Mouse (Mus musculus): ENCODE results near the gene Lgr5. TPM values are rescaled to one million over a fixed set of nuclear protein-coding genes. Genes with fewer than 3 reads are reported as not detected.
A peak's percentile ranks its signal among the peaks of the same experiment; 100 is the strongest.

The Lgr5 gene
- polyA plus RNA-seq, 1 experiment from 2014 or later = 3.9 TPM

DNA sequence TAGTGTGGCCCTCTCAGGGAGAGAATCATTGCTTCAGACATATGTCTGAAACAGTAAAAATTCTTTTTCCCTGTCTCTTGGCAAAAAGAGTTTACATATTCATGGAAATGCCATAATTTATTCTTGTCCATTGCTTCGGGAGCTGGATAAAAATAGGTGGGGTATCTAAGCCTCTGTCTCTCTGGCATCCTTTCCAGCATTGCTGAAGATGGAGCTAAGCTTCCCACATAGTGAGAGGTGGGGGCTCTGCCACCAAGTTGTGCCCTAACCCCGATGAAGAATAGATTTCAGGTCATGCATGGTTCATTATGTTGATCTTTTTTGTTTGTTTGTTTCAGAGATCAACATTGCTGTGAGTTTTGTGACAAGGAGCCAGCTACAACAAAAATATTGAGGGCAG, 102.0 kb downstream of the Lgr5 start:
- no peaks in the 10 kb centered on the region for H3K27me3 ChIP-seq (replicated peaks)
- no peak overlapping the region for H3K9ac ChIP-seq
- no peaks in the 10 kb centered on the region for H3K36me3 ChIP-seq
- WGBS (ENCODE audit: insufficient replicate concordance) = 48% methylated on average over 2 of the region's 2 CpGs
- H3K4me1 ChIP-seq = no peaks in the 10 kb centered on the region
- H3K4me2 ChIP-seq = no peak overlapping the region
- H3K9me3 ChIP-seq (replicated peaks) = no peaks in the 10 kb centered on the region
- ATAC-seq = no peak
- H3K4me3 ChIP-seq = no peak overlapping the region
- H3K27ac ChIP-seq = no peak overlapping the region

DNA sequence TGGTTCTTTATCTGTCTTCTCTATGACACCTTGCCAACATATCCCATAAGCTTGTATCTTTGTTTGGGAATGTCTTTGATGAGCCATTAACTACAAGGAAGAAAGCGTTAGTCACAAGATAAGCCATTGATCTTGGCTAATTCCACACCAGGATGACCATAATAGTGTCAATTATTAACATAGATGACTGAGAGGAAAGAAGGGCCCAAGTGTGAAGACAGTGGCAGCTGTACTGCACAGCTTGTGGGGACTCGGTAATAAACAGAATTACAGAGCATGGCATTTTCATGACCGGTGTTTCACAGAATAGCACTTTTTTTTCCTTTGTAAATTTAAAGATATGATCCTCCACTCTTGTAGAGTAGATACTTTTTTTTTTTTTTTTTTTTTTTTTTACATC, 102.9 kb downstream of the Lgr5 start:
- H3K9me3 ChIP-seq (replicated peaks) = no peaks in the 10 kb centered on the region
- H3K4me3 ChIP-seq = no peak overlapping the region
- WGBS (ENCODE audit: insufficient replicate concordance) = 74% methylated on average over 3 of the region's 3 CpGs
- H3K36me3 ChIP-seq = no peaks in the 10 kb centered on the region
- H3K27ac ChIP-seq = no peak overlapping the region
- no peak for ATAC-seq
- no peak overlapping the region for H3K4me2 ChIP-seq
- no peaks in the 10 kb centered on the region for H3K27me3 ChIP-seq (replicated peaks)
- no peak overlapping the region for H3K9ac ChIP-seq
- H3K4me1 ChIP-seq = no peaks in the 10 kb centered on the region

DNA sequence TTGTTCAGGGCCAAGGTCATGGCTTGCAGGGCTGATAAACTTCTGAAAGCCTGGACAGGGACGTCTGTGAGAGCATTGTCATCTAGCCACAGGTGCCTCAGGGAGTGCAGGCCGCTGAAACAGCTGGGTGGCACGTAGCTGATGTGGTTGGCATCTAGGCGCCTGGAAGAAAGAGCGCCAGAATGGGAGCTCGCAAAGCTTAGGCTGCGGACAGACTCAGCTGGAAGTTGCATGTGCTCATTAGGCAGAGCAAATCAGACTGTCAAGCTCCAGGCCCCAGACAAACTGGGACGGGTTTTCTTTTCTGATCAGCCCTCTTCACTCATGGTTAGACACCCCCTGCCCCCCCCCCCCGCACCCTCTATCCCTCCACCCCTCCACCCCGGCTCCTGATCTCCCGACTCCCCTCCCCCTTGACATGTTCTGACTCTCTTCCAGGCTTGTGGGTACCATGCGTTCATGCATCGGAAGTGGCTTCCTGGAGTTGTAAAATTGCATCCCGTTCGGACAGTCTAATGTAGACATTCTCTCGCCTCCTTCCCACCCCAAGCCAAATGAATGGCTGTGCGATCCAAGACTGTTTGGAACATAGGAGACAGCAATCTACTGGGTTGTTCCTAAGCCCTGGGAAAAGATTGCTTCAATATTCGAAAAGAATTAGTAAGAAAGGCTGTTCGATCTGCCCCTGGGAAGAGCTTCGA, 109.0 kb downstream of the Lgr5 start:
- peak overlapping the region; percentile 37 for H3K4me2 ChIP-seq
- 0 out of 2 replicates have a peak, but pooled peaks cover 9% of the 10 kb centered on the region for H3K4me1 ChIP-seq
- 0 out of 2 replicates have a peak, but pooled peaks have one; percentile 32 for ATAC-seq
- H3K27me3 ChIP-seq (replicated peaks) = no peaks in the 10 kb centered on the region
- H3K36me3 ChIP-seq = no peaks in the 10 kb centered on the region
- H3K27ac ChIP-seq = no peak overlapping the region
- WGBS (ENCODE audit: insufficient replicate concordance) = 41% methylated on average over 20 of the region's 20 CpGs
- no peak overlapping the region for H3K4me3 ChIP-seq
- H3K9me3 ChIP-seq (replicated peaks) = no peaks in the 10 kb centered on the region
- H3K9ac ChIP-seq = no peak overlapping the region

DNA sequence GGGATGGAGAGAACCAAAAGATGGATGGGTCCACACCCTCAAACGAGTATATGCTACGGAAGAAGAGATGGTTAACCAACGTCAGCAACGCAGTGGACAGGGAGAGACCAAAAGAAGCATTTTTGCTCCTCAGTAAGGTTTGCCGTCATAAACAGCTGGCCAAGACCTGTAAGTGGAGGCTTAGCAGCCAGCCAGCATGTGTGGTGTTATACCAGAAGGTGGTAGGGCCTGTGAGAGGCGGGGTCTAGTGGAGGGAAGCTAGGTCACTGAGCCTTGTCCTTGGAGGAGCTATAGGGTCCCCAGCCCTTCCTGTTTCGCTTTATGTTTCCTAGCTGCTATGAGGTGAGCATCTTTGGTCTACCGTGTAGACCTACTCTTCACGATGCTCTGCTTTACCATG, 111.1 kb downstream of the Lgr5 start:
- Histone ChIP-seq H3K4me1 (0 out of 2 replicates have a peak, but pooled peaks cover 9% of the 10 kb centered on the region), H3K27me3 (replicated peaks) (no peaks in the 10 kb centered on the region), H3K36me3 (no peaks in the 10 kb centered on the region), H3K9me3 (replicated peaks) (no peaks in the 10 kb centered on the region), H3K4me3 (no peak overlapping the region), H3K27ac (no peak overlapping the region), H3K4me2 (no peak overlapping the region), H3K9ac (no peak overlapping the region)
- no peak for ATAC-seq
- WGBS (ENCODE audit: insufficient replicate concordance) = 73% methylated on average over 9 of the region's 9 CpGs

DNA sequence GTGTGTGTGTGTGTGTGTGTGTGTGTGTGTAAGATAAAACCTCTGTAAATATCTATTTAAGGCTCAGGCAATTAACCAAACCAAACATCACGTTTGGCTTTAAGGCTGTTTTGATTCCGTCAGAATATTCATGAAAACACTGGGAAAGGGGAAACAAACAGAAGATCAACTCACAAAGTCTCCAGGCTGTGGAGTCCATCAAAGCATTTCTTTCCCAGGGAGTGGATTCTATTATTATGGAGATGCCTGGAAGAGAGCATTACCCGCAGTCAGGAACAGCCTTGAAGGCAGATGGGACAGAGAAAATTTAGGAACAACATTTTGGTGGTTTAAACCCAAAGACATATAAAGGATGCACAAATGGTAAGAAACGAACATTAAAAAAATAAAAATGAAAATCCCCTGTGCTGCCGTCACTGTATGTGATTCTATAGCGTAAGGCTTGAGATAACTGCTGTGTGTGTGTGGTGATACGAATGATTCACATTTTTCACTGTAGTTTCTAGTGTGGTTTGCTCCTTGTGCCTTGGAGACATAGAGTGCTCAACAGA, 112.5 kb downstream of the Lgr5 start:
- Histone ChIP-seq H3K27ac (no peak overlapping the region), H3K4me1 (0 out of 2 replicates have a peak, but pooled peaks cover 9% of the 10 kb centered on the region), H3K27me3 (replicated peaks) (no peaks in the 10 kb centered on the region), H3K4me2 (no peak overlapping the region), H3K9ac (no peak overlapping the region), H3K4me3 (no peak overlapping the region), H3K9me3 (replicated peaks) (no peaks in the 10 kb centered on the region), H3K36me3 (no peaks in the 10 kb centered on the region)
- ATAC-seq = no peak
- WGBS (ENCODE audit: insufficient replicate concordance) = 63% methylated on average over 7 of the region's 7 CpGs

DNA sequence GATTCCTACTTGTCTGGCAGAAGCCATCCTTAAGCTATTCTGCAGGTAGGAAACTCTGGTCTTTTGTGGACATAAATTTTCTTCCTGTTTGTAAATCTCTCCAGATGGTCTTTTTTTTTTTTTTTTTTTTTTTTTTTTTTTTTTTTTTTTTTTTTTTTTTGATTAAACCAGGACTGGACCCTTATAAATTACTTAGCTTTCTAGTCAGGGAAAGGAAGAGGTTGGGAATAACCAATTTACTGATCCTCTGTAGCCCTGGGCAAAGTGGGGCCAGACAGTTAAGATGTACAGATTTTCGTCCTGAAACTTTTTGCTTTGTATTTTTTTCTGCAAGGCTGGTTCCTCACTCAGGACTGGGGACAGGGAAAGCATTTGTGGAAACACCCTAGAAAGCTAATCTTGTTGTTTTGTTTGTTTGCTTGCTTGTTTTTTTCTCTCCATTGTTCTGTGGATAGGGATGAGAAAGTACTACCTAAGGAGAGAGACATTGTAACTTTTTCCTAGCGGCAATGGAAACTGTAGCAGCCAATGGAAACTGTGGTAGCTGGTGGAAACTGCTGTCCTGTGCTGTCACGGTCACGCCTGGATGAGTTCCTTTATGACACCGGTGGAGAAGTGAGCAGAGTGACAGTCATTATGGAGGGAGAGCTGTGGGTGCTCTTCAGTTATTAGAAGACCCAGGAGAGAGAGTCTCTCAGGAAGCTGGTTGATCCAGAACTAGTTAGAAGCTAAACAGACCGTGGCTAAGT, 114.2 kb downstream of the Lgr5 start:
- Histone ChIP-seq H3K9ac (no peak overlapping the region), H3K4me2 (no peak overlapping the region), H3K4me1 (0 out of 2 replicates have a peak, but pooled peaks cover 3% of the 10 kb centered on the region), H3K36me3 (no peaks in the 10 kb centered on the region), H3K4me3 (no peak overlapping the region), H3K27ac (no peak overlapping the region), H3K9me3 (replicated peaks) (no peaks in the 10 kb centered on the region), H3K27me3 (replicated peaks) (no peaks in the 10 kb centered on the region)
- WGBS (ENCODE audit: insufficient replicate concordance) = 63% methylated on average over 6 of the region's 6 CpGs
- no peak for ATAC-seq

DNA sequence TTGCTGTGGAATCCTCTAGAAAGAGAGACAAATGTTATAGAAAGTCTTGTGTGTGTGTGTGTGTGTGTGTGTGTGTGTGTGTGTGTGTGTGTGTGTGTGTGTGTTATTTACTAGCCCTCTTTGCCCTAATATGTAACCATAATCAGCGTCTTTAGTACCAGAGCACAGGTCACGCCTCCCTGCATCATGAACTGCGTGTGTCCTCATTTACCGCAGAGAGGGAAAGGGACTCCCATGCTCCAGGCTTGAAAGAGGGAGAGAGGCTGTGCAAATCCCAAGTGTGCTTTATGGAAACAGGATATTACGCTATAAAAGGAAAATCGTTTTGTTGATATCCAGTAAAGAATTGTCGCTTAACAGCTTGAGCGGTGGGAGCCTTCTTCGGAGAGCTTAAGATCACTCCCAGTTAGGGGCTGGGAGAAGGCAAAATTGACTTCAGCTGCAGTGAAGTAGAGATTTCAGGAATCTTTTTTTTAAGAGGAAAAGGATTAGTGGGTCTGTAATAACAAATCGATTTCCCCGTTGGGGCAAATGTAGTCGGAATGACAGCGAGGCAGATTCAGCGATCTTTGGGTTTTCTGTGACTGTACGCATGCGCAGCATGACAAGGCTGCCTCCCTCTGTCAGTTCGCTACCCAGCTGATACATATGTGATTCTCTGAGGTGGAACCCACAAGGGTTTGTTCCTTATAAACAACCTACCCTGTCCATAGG, 116.8 kb downstream of the Lgr5 start:
- Histone ChIP-seq H3K36me3 (no peaks in the 10 kb centered on the region), H3K27ac (no peak overlapping the region), H3K27me3 (replicated peaks) (no peaks in the 10 kb centered on the region), H3K4me2 (peak overlapping the region; percentile 48), H3K4me1 (no peaks in the 10 kb centered on the region), H3K9ac (no peak overlapping the region), H3K9me3 (replicated peaks) (no peaks in the 10 kb centered on the region), H3K4me3 (peak overlapping the region; percentile 27)
- ATAC-seq = no peak
- 52% methylated on average over 17 of the region's 17 CpGs for WGBS (ENCODE audit: insufficient replicate concordance)

DNA sequence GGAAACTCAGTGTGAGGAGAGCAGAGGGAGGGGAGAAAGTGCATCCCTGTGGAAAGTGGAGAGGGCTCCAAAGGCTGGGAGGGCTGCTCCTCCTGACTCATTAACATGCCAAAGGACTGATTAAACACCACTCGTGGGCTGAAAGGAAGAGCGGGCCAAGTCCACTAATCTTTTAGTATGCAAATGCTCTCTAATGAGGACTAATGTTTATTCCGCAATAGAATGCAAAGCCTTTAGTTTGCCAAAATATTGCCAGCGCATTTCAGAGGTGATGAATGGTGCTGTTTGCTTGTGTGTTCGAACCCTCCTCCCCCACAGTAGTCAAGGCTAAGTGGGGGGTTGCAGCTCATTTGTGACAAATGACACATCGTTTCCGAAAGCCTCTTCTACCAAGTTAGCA, 118.5 kb downstream of the Lgr5 start:
- Histone ChIP-seq H3K27ac (no peak overlapping the region), H3K4me1 (no peaks in the 10 kb centered on the region), H3K27me3 (replicated peaks) (no peaks in the 10 kb centered on the region), H3K4me2 (no peak overlapping the region), H3K4me3 (no peak overlapping the region), H3K36me3 (no peaks in the 10 kb centered on the region), H3K9me3 (replicated peaks) (no peaks in the 10 kb centered on the region), H3K9ac (no peak overlapping the region)
- no peak for ATAC-seq
- WGBS (ENCODE audit: insufficient replicate concordance) = 34% methylated on average over 7 of the region's 7 CpGs

DNA sequence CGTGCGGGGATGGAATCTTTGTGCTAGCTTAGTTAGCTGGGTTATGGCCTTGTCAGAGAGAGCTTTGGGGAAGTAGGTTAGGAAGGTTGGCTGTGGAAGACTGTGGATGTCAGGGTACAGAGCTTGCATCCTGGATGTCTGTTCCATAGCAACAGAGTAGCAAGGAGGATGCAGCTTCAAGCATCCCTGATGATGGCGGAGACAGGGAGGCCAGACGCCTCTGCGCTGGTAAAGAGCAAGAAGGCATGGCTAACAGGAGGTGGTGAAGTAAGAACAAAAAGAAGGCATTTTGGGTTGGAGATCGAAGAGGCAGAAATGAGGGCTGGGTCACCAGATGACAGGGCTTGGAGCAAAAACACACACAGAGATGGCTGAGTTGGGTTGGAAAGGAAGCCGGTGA, 118.9 kb downstream of the Lgr5 start:
- Histone ChIP-seq H3K4me2 (no peak overlapping the region), H3K4me1 (no peaks in the 10 kb centered on the region), H3K9ac (no peak overlapping the region), H3K9me3 (replicated peaks) (no peaks in the 10 kb centered on the region), H3K27ac (no peak overlapping the region), H3K27me3 (replicated peaks) (no peaks in the 10 kb centered on the region), H3K36me3 (no peaks in the 10 kb centered on the region), H3K4me3 (no peak overlapping the region)
- no peak for ATAC-seq
- WGBS (ENCODE audit: insufficient replicate concordance) = 58% methylated on average over 7 of the region's 7 CpGs

DNA sequence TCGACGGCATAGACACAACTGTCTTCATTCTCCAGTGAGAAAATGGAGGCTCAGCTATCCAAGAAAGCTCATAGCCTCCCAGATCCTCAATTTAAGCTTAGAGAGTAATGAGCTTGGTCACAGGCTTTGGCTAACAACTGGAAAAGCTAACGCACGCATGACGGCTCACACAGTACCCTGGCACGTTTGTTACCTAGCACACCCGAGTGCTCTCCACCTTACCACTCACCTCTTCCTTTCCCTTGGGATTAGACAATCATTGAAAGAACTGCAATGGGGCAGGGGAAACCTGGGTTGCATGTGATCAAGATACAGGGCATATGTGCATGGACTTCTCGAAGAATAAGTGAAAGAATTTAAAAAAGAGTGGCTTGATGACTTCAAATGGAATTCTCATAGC, 119.6 kb downstream of the Lgr5 start:
- Histone ChIP-seq H3K4me2 (no peak overlapping the region), H3K36me3 (no peaks in the 10 kb centered on the region), H3K27ac (no peak overlapping the region), H3K9me3 (replicated peaks) (no peaks in the 10 kb centered on the region), H3K4me1 (no peaks in the 10 kb centered on the region), H3K27me3 (replicated peaks) (no peaks in the 10 kb centered on the region), H3K4me3 (no peak overlapping the region), H3K9ac (no peak overlapping the region)
- WGBS (ENCODE audit: insufficient replicate concordance) = 81% methylated on average over 8 of the region's 8 CpGs
- ATAC-seq = no peak

DNA sequence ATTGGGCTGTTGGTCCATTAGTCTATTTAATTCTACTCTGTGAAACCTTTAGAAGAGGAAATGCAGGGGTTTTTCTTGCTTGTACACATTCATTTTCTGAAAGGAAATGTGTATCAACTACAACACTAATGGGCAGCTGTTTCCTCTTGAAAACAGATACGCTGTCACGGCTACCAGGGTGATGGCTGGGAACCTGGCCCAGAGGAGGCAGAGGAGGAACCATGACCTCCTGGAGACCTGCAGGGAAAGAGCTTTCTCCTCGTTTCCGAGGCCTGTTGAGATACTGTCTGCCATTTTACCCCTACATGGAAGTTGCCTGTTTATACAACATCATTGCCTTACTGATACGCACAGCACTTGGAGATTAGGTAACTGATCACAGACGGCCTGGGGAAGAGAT, 121.8 kb downstream of the Lgr5 start:
- H3K36me3 ChIP-seq = no peaks in the 10 kb centered on the region
- H3K4me1 ChIP-seq = no peaks in the 10 kb centered on the region
- no peak overlapping the region for H3K4me3 ChIP-seq
- H3K27me3 ChIP-seq (replicated peaks) = no peaks in the 10 kb centered on the region
- H3K4me2 ChIP-seq = no peak overlapping the region
- 51% methylated on average over 6 of the region's 6 CpGs for WGBS (ENCODE audit: insufficient replicate concordance)
- H3K27ac ChIP-seq = no peak overlapping the region
- no peaks in the 10 kb centered on the region for H3K9me3 ChIP-seq (replicated peaks)
- no peak for ATAC-seq
- H3K9ac ChIP-seq = no peak overlapping the region

DNA sequence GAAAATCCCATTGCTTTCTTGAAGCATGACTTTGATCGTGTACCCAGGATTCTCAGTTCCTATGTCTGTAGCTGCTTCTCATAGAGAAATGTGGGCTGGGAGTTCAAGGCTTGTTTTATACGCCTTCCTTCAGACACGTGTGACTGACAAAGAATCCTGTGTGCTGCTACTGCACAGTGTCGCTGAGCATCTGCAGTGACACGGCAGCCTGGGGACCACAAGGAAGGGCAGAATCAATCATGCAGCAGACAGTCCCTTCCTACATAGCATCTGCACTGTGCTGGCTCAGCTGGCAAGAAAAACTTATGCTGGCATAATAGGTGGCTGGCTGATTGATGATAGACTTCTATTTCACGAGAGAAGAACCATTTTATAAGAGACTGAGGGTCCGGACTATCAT, 122.5 kb downstream of the Lgr5 start:
- 62% methylated on average over 7 of the region's 7 CpGs for WGBS (ENCODE audit: insufficient replicate concordance)
- no peak overlapping the region for H3K4me3 ChIP-seq
- H3K4me1 ChIP-seq = no peaks in the 10 kb centered on the region
- no peak for ATAC-seq
- no peaks in the 10 kb centered on the region for H3K36me3 ChIP-seq
- no peak overlapping the region for H3K27ac ChIP-seq
- H3K9ac ChIP-seq = no peak overlapping the region
- H3K27me3 ChIP-seq (replicated peaks) = no peaks in the 10 kb centered on the region
- H3K4me2 ChIP-seq = no peak overlapping the region
- no peaks in the 10 kb centered on the region for H3K9me3 ChIP-seq (replicated peaks)
